Mouse (Mus musculus) spleen, adult 18-20 months (tissue): ENCODE data around the gene Cwc22.

Experiments
- DNase-seq, 2 experiments: peaks; one replicate each; pipeline ENCODE4 v3.0.0; 2022; ENCODE audit warnings: mixed read lengths in 2 of 2

The Cwc22 gene

DNA sequence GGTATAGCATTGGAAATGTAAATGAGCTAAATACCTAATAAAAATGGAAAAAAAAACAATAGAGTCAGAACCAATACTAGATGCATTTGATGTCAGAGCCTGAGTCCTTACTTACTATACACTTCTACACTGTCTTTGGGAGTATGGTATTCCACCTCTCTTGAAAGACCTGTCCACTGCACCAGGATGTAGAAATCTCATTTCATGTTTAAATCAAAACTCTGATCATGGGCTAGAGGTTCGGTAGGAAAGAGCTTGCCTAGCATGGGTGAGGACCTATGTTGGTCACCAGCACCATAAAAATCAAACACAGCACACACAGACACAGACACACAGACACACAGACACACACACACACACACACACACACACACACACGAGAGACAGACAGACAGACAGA is 73.5 kb downstream of the Cwc22 start:
- DNase-seq = no peak

DNA sequence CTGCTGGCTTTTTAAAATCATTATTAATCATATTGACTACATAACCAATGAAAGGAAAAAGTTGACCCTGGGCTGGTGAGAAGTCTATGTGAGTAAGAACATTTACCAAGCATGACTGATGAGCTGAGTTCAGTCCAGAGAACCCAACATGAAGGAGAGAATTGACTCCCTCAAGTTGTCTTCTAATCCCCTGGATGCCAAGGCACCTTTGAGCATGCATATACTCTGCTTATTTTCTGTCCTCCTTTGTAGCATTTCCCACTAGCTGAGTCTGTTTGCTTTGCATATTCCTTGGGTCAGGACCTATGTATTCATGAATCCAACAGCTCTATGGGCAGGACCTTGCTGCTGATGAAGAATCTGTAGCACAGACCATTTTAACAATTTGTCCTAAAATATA is 75.0 kb downstream of the Cwc22 start:
- DNase-seq = no peak

DNA sequence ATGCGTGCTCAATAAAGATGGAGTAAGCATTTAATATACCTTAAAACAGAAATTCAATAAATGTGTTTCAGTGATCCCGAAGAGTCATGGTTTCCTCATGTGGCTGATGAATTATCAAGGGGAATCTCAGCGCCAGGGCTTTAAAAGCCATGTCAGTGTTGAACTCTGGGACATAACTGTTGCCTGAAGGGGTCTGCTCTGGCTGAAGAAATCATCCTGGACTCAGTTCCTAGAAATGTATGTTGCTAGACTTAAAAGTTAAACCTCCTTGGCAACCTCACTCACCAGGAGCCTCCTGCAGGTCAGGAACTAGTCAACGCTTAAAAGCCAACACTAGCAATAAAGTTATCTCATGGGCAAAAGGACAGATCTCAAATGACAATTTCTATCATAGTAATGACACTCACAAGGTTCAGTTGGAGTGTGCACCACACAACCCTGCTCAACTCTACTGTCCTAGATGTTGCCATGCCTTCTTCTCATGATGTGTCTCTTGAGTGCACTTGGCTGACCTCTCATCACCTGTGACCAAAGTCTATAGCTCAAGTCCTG is 76.4 kb downstream of the Cwc22 start:
- no peak for DNase-seq

DNA sequence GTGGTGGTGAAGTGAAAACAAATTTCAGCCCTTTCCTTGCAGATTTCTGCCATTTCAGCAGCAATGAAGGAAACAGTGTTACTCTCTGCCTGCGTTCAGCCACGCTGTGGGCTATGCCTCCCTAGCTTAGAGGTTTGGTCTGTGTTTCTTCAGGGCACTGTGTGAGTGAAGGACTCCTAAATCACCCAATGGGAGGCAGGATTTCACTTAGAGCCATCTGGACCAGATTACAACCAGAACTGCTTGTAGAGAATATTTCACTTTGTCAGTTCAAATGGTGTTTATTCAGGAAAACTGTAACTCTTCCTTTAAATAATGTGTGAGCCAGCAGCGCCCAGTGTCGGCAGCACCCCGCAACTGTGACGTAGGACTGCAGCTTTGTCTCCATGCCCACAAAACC is 82.2 kb downstream of the Cwc22 start:
- DNase-seq = no peak

DNA sequence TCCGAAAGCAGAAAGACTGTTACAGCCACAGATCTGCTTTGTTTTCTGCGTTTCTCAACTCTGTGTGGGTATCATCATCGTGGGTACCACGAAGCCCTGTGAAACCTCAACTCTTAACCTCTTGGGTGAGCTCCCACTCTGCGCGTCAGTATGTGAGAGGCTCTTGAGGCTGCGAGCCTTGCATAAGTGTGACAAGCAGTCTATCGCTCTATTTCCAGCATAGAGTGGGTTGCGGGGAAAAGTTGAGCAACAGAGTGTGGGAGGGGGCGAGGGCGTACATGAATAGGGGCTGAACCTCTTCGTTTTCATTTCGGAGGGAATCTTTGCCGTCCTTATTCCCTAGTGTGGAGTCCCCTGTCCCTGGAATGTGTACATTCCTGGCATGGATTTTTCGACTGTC is 82.7 kb downstream of the Cwc22 start:
- DNase-seq = no peak

DNA sequence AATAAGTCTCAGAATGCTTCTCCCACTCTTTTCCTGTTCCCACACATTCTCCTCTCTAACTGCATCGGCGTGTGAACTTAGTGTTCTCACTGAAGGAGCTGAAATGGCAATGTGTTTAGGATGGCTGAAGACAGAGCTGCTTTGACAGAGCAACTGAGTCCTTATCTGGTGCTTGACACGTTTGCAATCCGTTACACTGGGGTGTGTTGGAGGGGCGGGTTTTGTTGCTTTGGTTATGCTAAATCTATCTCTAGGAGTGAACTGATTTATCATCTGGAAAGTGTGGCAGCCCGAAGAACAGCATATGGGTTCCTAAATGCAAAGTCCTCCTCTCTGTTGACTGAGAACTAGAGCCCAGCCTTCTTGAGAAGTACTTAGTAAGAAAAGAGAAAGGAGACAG is 104.7 kb downstream of the Cwc22 start:
- no peak for DNase-seq

DNA sequence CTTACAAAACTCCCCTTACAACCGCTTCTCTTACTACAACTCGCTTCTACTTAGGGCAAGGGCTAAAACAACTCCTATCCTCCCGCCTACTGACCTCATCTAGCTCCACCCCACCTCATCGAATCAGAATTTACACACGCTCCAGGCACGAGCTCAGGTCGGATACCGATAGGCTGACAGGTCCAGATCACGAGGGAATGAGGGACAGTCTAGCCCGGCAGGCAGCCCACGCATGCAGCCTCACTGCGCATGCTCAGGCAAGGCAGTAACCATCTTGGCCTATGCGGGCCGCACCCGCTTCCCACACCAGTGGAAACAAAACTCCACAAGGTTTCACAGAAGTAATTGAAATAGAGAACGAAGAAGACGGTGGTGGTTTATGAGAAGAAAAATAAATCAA is 106.6 kb downstream of the Cwc22 start:
- no peak for DNase-seq

DNA sequence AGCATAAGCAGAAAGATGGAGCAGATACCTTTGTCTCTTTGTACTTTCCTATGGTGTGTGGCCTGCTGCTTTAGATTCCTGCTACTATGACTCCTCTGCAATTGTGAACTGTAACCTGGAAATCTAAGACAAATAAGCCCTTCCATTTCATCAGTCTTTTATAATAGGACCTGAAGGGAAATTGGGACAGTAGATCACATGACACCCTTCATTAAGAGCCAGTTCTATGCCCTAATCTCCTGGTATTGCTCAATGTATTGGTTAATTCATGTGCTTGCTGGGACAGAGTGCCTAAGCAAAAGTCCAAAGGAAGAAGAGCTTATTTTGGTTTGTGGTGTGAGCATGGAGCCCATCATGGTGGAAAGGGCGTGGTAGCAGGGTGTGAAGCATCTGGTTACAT is 107.5 kb downstream of the Cwc22 start:
- DNase-seq = no peak

DNA sequence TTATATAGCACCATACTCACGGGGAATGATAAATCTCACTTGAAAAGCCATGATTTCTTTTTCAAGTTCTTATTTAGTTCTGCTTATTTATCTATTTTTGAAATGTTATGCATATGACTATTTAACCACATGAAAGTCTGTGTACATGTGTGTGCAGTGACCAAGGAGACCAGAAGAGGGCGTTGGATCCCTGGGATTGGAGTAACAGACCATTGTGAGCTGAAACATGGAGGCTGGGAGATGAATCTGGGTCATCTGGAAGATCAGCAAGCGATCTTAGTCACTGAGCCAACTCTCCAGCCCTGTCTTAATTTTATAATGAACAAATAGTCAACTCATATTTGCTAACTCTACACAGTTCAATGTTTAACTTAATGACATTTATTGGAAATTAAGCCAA is 110.4 kb downstream of the Cwc22 start:
- no peak for DNase-seq
